Comparison of ENCODE assay signal across 11 mouse cellular contexts in the genomic region with DNA sequence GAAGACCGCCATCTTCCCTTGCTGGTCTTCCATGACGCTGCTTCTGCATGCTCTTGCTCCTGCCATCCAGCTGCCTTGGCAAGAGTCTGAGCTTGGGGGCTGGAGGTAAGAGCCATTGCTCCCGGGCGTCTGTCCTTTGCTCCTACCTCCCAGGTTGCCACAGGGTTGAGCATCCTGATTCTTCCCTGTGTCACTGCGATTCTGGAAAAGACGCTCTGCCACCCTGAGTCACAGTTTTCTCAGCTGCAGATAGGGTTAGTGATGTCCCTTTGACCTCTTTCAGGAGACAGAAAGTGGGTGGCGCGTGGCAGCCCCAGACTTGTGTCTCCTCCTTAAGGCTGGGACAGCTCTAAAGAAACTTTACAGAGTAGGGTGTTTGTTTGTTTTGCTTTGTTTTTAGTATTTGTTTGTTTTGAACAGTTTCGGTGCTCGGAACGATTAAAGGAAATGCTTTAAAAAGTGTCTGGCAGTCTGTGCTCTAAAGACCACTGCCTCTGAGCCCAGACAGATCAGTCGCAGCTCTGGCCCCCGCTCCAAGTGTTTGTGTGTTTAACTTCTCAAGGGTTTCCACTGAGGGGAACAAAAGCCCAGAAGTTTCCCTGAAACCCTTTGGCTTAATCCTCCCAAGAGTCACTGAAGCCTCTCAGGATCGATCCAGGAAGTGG.
DNase-seq lines count a peak whose midpoint lies in the region; ATAC-seq and TF ChIP-seq lines count a peak whose summit lies in the region.
"Had no signal": no experiment of that assay in that cellular context is flagged by ENCODE, and none has a peak within 500 bp of the region (broad histone marks: within the 10 kb centered on the region; RNA-seq: fewer than 3 reads in every experiment).

No protein-coding gene starts in this region.

- TF ChIP-seq CTCF in liver, postnatal 0 days (IDR thresholded peaks at IDR 0.05; ENCODE audit: low read depth), result no peak

- peaks cover 27% of the 10 kb centered on the region for H3K4me1 ChIP-seq in kidney, embryonic 15.5 days
- H3K4me1 ChIP-seq in embryonic facial prominence, embryonic 11.5 days (ENCODE audit: control insufficient read depth, insufficient read depth, low read length), result no peaks in the 10 kb centered on the region
- H3K4me1 ChIP-seq in liver, postnatal 0 days (ENCODE audit: insufficient read depth), result peaks cover 11% of the 10 kb centered on the region

- no peak for ATAC-seq in kidney, embryonic 15.5 days (replicated peaks; ENCODE audit: low FRiP score)
- no peak for ATAC-seq in embryonic facial prominence, embryonic 11.5 days (replicated peaks; ENCODE audit: insufficient number of reproducible peaks, low FRiP score, low TSS enrichment, low read depth)
- no peak for ATAC-seq in liver, postnatal 0 days
- ATAC-seq: forebrain, embryonic 15.5 days had no signal

- 45% methylated on average over 14 of the region's 14 CpGs for WGBS in kidney, embryonic 15.5 days
- 56% methylated on average over 14 of the region's 14 CpGs for WGBS in embryonic facial prominence, embryonic 11.5 days
- 46% methylated on average over 14 of the region's 14 CpGs for WGBS in liver, postnatal 0 days (ENCODE audit: insufficient replicate concordance)

- no peaks in the 10 kb centered on the region for H3K9me3 ChIP-seq in kidney, embryonic 15.5 days (replicated peaks)
- H3K9me3 ChIP-seq in embryonic facial prominence, embryonic 11.5 days (replicated peaks; ENCODE audit: control insufficient read depth, low read length), result no peaks in the 10 kb centered on the region
- H3K9me3 ChIP-seq in liver, postnatal 0 days (ENCODE audit: low read length), result peaks cover 5% of the 10 kb centered on the region; the same call in 1 of the 2 replicates
- H3K9me3 ChIP-seq: forebrain, embryonic 15.5 days had no signal

- no peaks in the 10 kb centered on the region for H3K27me3 ChIP-seq in kidney, embryonic 15.5 days
- H3K27me3 ChIP-seq in embryonic facial prominence, embryonic 11.5 days (ENCODE audit: control insufficient read depth, insufficient read depth, low read length), result no peaks in the 10 kb centered on the region
- no peaks in the 10 kb centered on the region for H3K27me3 ChIP-seq in liver, postnatal 0 days (ENCODE audit: insufficient read depth, low read length)
- H3K27me3 ChIP-seq: forebrain, embryonic 15.5 days had no signal

- H3K36me3 ChIP-seq in kidney, embryonic 15.5 days, result no peaks in the 10 kb centered on the region
- no peaks in the 10 kb centered on the region for H3K36me3 ChIP-seq in embryonic facial prominence, embryonic 11.5 days (replicated peaks; ENCODE audit: control insufficient read depth, insufficient read depth, low read depth, low read length)
- H3K36me3 ChIP-seq in liver, postnatal 0 days (replicated peaks; ENCODE audit: insufficient read depth, low read length), result no peaks in the 10 kb centered on the region
- H3K36me3 ChIP-seq: forebrain, embryonic 15.5 days; midbrain, embryonic 12.5 days had no signal

- no peak overlapping the region for H3K9ac ChIP-seq in kidney, embryonic 15.5 days
- no peak overlapping the region for H3K9ac ChIP-seq in embryonic facial prominence, embryonic 11.5 days (replicated peaks; ENCODE audit: low read length)
- H3K9ac ChIP-seq in liver, postnatal 0 days (replicated peaks), result no peak overlapping the region
- H3K9ac ChIP-seq: forebrain, embryonic 15.5 days; midbrain, embryonic 12.5 days had no signal

- DNase-seq in embryo, embryonic 10.5 days (ENCODE audit: low spot score), result peak; percentile 31
- DNase-seq in embryo, embryonic 11 days, result no peak
- no peak for DNase-seq in kidney, adult 11 months
- DNase-seq in embryonic facial prominence, embryonic 11.5 days (ENCODE audit: low spot score), result peak; percentile 25
- DNase-seq in liver, postnatal 0 days, result no peak
- no peak for DNase-seq in cerebellum, adult 18-20 months
- no peak for DNase-seq in ovary, postnatal 10 days (ENCODE audit: low spot score)
- DNase-seq: cerebellum, adult 2 months had no signal

- H3K27ac ChIP-seq in kidney, embryonic 15.5 days, result no peak overlapping the region
- H3K27ac ChIP-seq in embryonic facial prominence, embryonic 11.5 days (replicated peaks; ENCODE audit: low read depth, low read length), result no peak overlapping the region
- no peak overlapping the region; the same call in 1 of the 2 replicates for H3K27ac ChIP-seq in liver, postnatal 0 days (ENCODE audit: low read depth)
- H3K27ac ChIP-seq: forebrain, embryonic 15.5 days; midbrain, embryonic 12.5 days had no signal

- peak overlapping the region; percentile 26 for H3K4me2 ChIP-seq in kidney, embryonic 15.5 days
- no peak overlapping the region for H3K4me2 ChIP-seq in embryonic facial prominence, embryonic 11.5 days (ENCODE audit: low read depth, low read length)
- H3K4me2 ChIP-seq in liver, postnatal 0 days (ENCODE audit: low read depth, low read length), result peak overlapping the region; percentile 29; the same call in 1 of the 2 replicates
- H3K4me2 ChIP-seq: forebrain, embryonic 15.5 days; midbrain, embryonic 12.5 days had no signal

- H3K4me3 ChIP-seq in kidney, embryonic 15.5 days (replicated peaks), result no peak overlapping the region
- no peak overlapping the region for H3K4me3 ChIP-seq in embryonic facial prominence, embryonic 11.5 days (ENCODE audit: low read depth, low read length)
- no peak overlapping the region for H3K4me3 ChIP-seq in liver, postnatal 0 days (ENCODE audit: low read depth, low read length)
- H3K4me3 ChIP-seq: forebrain, embryonic 15.5 days; midbrain, embryonic 12.5 days had no signal

- TF ChIP-seq EP300 in liver, postnatal 0 days (IDR thresholded peaks at IDR 0.05; ENCODE audit: low read depth), result no peak

Comparison
In these comparisons a context has a peak if more than half of its experiments do, and no peak if none do; other contexts are left out.
1. DNase-seq: peak in embryo, embryonic 10.5 days (single experiment) and embryonic facial prominence, embryonic 11.5 days (single experiment); none in embryo, embryonic 11 days (single experiment), kidney, adult 11 months (single experiment), liver, postnatal 0 days (single experiment), cerebellum, adult 18-20 months (0 of 2) and ovary, postnatal 10 days (single experiment).